ENCODE assay signal across 9 mouse cellular contexts in genomic region chr10:42251203-42251602, GRCm38 (mm10). TPM values are rescaled to one million over a fixed set of nuclear protein-coding genes. Genes with fewer than 3 reads are reported as not detected.
DNase-seq lines count a peak whose midpoint lies in the region; ATAC-seq and TF ChIP-seq lines count a peak whose summit lies in the region.
"Had no signal": no experiment of that assay in that cellular context is flagged by ENCODE, and none has a peak within 500 bp of the region (broad histone marks: within the 10 kb centered on the region; RNA-seq: fewer than 3 reads in every experiment).

No protein-coding gene starts in this region.

- H3K27ac ChIP-seq in embryonic facial prominence, embryonic 12.5 days: peak overlapping the region; percentile 52; the same call in 1 of the 2 replicates
- H3K27ac ChIP-seq in heart, embryonic 10.5 days: peak overlapping the region; percentile 80
- H3K27ac ChIP-seq in kidney, embryonic 14.5 days (ENCODE audit: low read depth, low read length): no peak overlapping the region; the same call in 1 of the 2 replicates
- H3K27ac ChIP-seq in limb, embryonic 14.5 days (replicated peaks; ENCODE audit: low read depth, low read length): peak overlapping the region; percentile 61

- H3K27me3 ChIP-seq in megakaryocyte, embryonic 14.5 days (replicated peaks): no peaks in the 10 kb centered on the region
- no peaks in the 10 kb centered on the region for H3K27me3 ChIP-seq in embryonic facial prominence, embryonic 12.5 days
- H3K27me3 ChIP-seq in heart, embryonic 10.5 days (ENCODE audit: insufficient read depth, poor library complexity, severe bottlenecking): no peaks in the 10 kb centered on the region
- no peaks in the 10 kb centered on the region for H3K27me3 ChIP-seq in kidney, embryonic 14.5 days (ENCODE audit: control insufficient read depth, insufficient read depth, low read length)
- no peaks in the 10 kb centered on the region for H3K27me3 ChIP-seq in limb, embryonic 14.5 days (ENCODE audit: control insufficient read depth, insufficient read depth, low read length)
- H3K27me3 ChIP-seq: CH12.LX had no signal

- peaks cover 87% of the 10 kb centered on the region for H3K36me3 ChIP-seq in megakaryocyte, embryonic 14.5 days (replicated peaks; ENCODE audit: low read length)
- H3K36me3 ChIP-seq in embryonic facial prominence, embryonic 12.5 days: no peaks in the 10 kb centered on the region
- H3K36me3 ChIP-seq in heart, embryonic 10.5 days: no peaks in the 10 kb centered on the region
- no peaks in the 10 kb centered on the region for H3K36me3 ChIP-seq in kidney, embryonic 14.5 days (ENCODE audit: control insufficient read depth, insufficient read depth, low read length)
- no peaks in the 10 kb centered on the region for H3K36me3 ChIP-seq in limb, embryonic 14.5 days (ENCODE audit: control insufficient read depth, insufficient read depth, low read length)

- no peaks in the 10 kb centered on the region for H3K9me3 ChIP-seq in megakaryocyte, embryonic 14.5 days
- H3K9me3 ChIP-seq in embryonic facial prominence, embryonic 12.5 days: no peaks in the 10 kb centered on the region
- H3K9me3 ChIP-seq in heart, embryonic 10.5 days: no peaks in the 10 kb centered on the region
- no peaks in the 10 kb centered on the region for H3K9me3 ChIP-seq in kidney, embryonic 14.5 days (ENCODE audit: control insufficient read depth, low read length)
- no peaks in the 10 kb centered on the region for H3K9me3 ChIP-seq in limb, embryonic 14.5 days (ENCODE audit: control insufficient read depth, low read length)

- H3K9ac ChIP-seq in embryonic facial prominence, embryonic 12.5 days: no peak overlapping the region
- no peak overlapping the region for H3K9ac ChIP-seq in kidney, embryonic 14.5 days (ENCODE audit: low read depth, low read length)
- no peak overlapping the region for H3K9ac ChIP-seq in limb, embryonic 14.5 days (ENCODE audit: low read depth, low read length, severe bottlenecking)

- peak overlapping the region; percentile 46 for H3K4me3 ChIP-seq in megakaryocyte, embryonic 14.5 days (replicated peaks)
- no peak overlapping the region for H3K4me3 ChIP-seq in embryonic facial prominence, embryonic 12.5 days
- H3K4me3 ChIP-seq in heart, embryonic 10.5 days: no peak overlapping the region
- no peak overlapping the region for H3K4me3 ChIP-seq in kidney, embryonic 14.5 days (ENCODE audit: low read length)
- H3K4me3 ChIP-seq in limb, embryonic 14.5 days (replicated peaks; ENCODE audit: low read length): no peak overlapping the region

- TF ChIP-seq POLR2A in limb, embryonic 14.5 days (IDR thresholded peaks at IDR 0.05; ENCODE audit: borderline replicate concordance, extremely low read depth, insufficient read depth, insufficient read length): no peak

- peaks cover 97% of the 10 kb centered on the region for H3K4me1 ChIP-seq in megakaryocyte, embryonic 14.5 days
- H3K4me1 ChIP-seq in embryonic facial prominence, embryonic 12.5 days: peaks cover 73% of the 10 kb centered on the region
- H3K4me1 ChIP-seq in heart, embryonic 10.5 days: peaks cover 77% of the 10 kb centered on the region
- peaks cover 17% of the 10 kb centered on the region for H3K4me1 ChIP-seq in kidney, embryonic 14.5 days (ENCODE audit: control insufficient read depth, insufficient read depth, low read length)
- peaks cover 67% of the 10 kb centered on the region for H3K4me1 ChIP-seq in limb, embryonic 14.5 days (ENCODE audit: control insufficient read depth, insufficient read depth, low read length)

- 34% methylated on average over 7 of the region's 7 CpGs for WGBS in embryonic facial prominence, embryonic 12.5 days
- 47% methylated on average over 7 of the region's 7 CpGs for WGBS in heart, embryonic 10.5 days
- WGBS in kidney, embryonic 14.5 days: 52% methylated on average over 7 of the region's 7 CpGs
- WGBS in limb, embryonic 14.5 days: 24% methylated on average over 7 of the region's 7 CpGs

- ATAC-seq in megakaryocyte, adult 5-6 weeks (ENCODE audit: poor library complexity, severe bottlenecking): no peak
- ATAC-seq in embryonic facial prominence, embryonic 12.5 days (ENCODE audit: insufficient number of reproducible peaks, insufficient read depth, low FRiP score, low TSS enrichment): no peak
- ATAC-seq in kidney, embryonic 14.5 days (ENCODE audit: low FRiP score, low TSS enrichment): peak; percentile 20; the same call in 1 of the 2 replicates
- 0 out of 2 replicates have a peak, but pooled peaks have one; percentile 37 for ATAC-seq in limb, embryonic 14.5 days (ENCODE audit: low FRiP score, low read depth)

- no peak overlapping the region for H3K4me2 ChIP-seq in embryonic facial prominence, embryonic 12.5 days (replicated peaks)
- no peak overlapping the region for H3K4me2 ChIP-seq in kidney, embryonic 14.5 days (replicated peaks; ENCODE audit: low read depth, low read length)
- no peak overlapping the region for H3K4me2 ChIP-seq in limb, embryonic 14.5 days (replicated peaks; ENCODE audit: low read depth, low read length, severe bottlenecking)

- DNase-seq in heart, embryonic 10.5 days (ENCODE audit: low spot score): no peak
- DNase-seq in limb, embryonic 14.5 days (ENCODE audit: low spot score): peak; percentile 44
- DNase-seq in right cerebral cortex, postnatal 10 days (ENCODE audit: low spot score in 2 of 2): peak; percentile 73 to 76
- no peak for DNase-seq in natural killer cell, adult 2 months (ENCODE audit: low spot score in 2 of 2)

RNA-seq across cellular contexts. Expression of gene Foxo3, which starts 25.4 kb away (rescaled TPM):
- polyA plus RNA-seq in megakaryocyte, embryonic 14.5 days (2012; ENCODE audit: insufficient read depth, low replicate concordance): 14.8 and 55.2 TPM in 2 replicates
- 25.3 and 25.7 TPM in 2 replicates for total RNA-seq in megakaryocyte, adult 5-6 weeks (2015)
- total RNA-seq in megakaryocyte, adult 5-6 weeks (2017): 24.9 and 27.4 TPM in 2 replicates
- polyA plus RNA-seq in embryonic facial prominence, embryonic 12.5 days (2016; fragmentation: Nextera tagmentation; extraction: Ambion mirVana): 5.9 and 6.5 TPM in 2 replicates
- 3.4 and 4.3 TPM in 2 replicates for polyA plus RNA-seq in heart, embryonic 10.5 days (2016; fragmentation: Nextera tagmentation; extraction: Ambion mirVana)
- polyA plus RNA-seq in kidney, embryonic 14.5 days (2014; fragmentation: Nextera tagmentation; extraction: Ambion mirVana): 8.2 and 10.2 TPM in 2 replicates
- 16.6 and 23.4 TPM in 2 replicates for polyA plus RNA-seq in limb, embryonic 14.5 days (2012; rRNA removed)
- polyA plus RNA-seq in limb, embryonic 14.5 days (2014; fragmentation: Nextera tagmentation; extraction: Ambion mirVana): 10.8 and 11.7 TPM in 2 replicates

Comparison
In these comparisons a context has a peak if more than half of its experiments do, and no peak if none do; other contexts are left out.
1. ATAC-seq: peak in kidney, embryonic 14.5 days (single experiment) and limb, embryonic 14.5 days (single experiment); none in megakaryocyte, adult 5-6 weeks (single experiment) and embryonic facial prominence, embryonic 12.5 days (single experiment).
2. DNase-seq: peak in limb, embryonic 14.5 days (single experiment) and right cerebral cortex, postnatal 10 days (2 of 2); none in heart, embryonic 10.5 days (single experiment) and natural killer cell, adult 2 months (0 of 2).